Mouse (Mus musculus) megakaryocyte, embryonic 14.5 days (primary cell): ENCODE measurements around the gene Cep78.

Experiments
- FLI1 ChIP-seq: IDR thresholded peaks from 2 replicates; pipeline ENCODE4 v1.6.1; 2012; ENCODE audit warnings: low read length, inconsistent platforms, mixed read lengths
- GATA1 ChIP-seq: IDR thresholded peaks from 3 replicates; pipeline ENCODE4 v1.6.1; 2012; ENCODE audit warnings: mixed read lengths, low read length, inconsistent platforms, borderline replicate concordance

DNA sequence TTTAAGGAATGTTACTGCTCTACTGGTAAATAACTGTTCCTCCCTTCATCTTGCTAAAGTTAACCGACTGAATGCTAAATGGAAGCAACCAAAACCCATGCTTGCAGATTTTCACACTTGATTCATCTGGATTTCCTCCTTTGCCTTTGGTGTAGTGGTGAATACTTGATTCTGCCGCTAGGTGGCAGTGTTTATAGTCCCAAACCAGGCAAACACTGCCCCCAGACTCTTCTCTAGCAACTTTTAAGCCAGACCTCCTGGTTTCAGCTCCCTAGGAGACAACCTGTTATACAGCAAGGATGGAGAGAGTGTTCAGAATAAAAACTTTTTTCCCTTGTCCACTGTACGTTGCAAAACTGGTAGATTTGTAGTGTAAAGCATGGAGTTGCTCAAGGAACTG, 13.4 kb upstream of the Cep78 start:
- TF ChIP-seq GATA1: no peak
- TF ChIP-seq FLI1: no peak
